Mouse (Mus musculus) adrenal gland, adult 8-10 months (tissue): ENCODE measurements around the gene Btbd11. TPM values are rescaled to one million over a fixed set of nuclear protein-coding genes. Genes with fewer than 3 reads are reported as not detected.
"Not testable (repeated sequence)": the region's sequence is repeated elsewhere in the genome, so short reads cannot be mapped to it uniquely, and the experiment has no call there.

Experiments used
- DNase-seq: peaks from one replicate; pipeline ENCODE4 v3.0.0; 2022
- total RNA-seq, 4 experiments: library from RNA; stranded (reverse); gene quantifications; 2 replicates each; pipeline ENCODE4 v1.2.4; 2022

Gene Btbd11
- total RNA-seq, 4 experiments from 2014 or later = 6.7 to 17.5 (median 12.3) TPM

DNA sequence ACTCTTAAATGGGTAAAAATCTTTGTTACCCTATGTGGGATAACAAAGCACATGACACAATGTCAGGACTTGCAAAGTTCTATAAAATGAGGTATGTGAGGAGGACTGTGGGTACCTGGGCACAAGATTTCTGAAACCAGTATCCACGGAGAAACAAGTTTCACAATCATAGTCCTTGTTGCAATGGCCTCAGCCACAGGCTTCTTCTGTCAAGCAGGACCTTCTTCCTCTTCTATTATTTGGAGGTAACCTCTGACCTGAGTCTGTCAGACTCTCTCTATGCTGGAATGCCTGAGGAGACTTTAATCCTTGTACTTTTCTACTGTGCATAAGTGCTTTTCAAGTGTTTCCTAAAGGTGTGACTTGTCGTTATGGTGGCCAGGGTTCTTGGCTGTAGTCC is 307.8 kb downstream of the Btbd11 start:
- not testable (repeated sequence) for DNase-seq

DNA sequence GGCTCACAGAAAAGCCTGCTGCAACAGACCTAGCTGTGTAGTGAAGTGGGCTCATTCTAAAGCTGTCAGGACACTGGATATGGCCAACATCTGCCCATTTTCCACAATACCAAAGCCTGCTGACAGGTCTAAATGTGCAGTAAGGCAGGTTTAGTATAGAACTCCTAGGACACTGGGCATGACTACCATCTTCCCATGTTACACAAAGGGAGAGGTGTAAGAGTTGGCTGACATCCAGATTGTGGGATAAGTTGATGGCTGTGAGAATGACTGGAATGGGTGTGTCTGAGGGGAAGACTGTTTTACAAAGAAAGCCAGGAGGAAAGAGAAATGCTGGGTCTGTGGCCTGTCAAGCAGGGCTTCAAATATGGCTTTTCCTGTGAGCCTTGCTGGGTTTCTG is 313.1 kb downstream of the Btbd11 start:
- no peak for DNase-seq

DNA sequence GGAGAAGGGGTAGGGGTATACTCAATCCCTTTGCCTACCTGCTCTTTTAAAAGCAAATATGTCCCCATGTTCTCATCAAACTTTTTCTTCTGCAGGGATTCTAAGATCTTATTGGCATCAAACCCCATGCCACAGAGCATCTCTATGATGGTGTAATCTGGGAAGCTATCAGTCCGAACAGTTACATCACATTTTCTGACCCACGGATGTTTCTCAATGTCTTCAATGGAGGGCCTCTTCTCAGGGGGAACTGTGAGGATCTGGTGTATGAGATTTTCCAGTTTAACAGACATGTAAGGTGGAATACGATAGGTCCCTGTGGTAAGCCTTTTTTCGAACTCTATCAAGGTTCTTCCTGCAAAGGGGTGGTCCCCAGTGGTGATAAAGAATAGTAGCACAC is 323.2 kb downstream of the Btbd11 start:
- DNase-seq = not testable (repeated sequence)

Other genes starting within 250 kb of the Btbd11 start
- 10 to 100 TPM in 2 of 4 experiments, 1 to 10 TPM in 2; 6.5 to 13.4 (median 9.2) TPM for gene Cry1, start 201.8 kb upstream of the Btbd11 start, total RNA-seq